Mouse (Mus musculus): ENCODE results near the gene D230025D16Rik.

DNA sequence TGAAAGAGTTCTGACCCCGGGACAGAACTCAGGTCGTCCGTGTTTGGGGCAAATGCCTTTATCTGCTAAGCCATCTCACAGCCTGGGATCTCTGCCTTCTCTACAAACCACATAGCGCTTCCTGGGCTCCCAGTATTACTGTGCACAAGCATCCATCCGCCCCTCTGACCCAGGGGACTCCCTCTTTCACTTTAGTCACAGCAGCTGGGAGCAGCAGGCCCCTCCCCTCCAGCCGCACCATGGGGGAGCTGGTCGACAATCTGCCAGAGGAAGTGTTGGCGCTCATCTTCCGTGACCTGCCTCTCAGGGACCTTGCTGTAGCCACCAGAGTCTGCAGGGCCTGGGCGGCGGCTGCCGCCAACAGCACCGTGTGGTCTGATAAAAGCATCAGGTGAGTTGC, 41.8 kb downstream of the D230025D16Rik start:
- TF ChIP-seq POLR2A (IDR thresholded peaks at IDR 0.05; ENCODE audit: borderline replicate concordance, control insufficient read depth, low read depth, low read length) (no peak), CTCF (IDR thresholded peaks at IDR 0.05; ENCODE audit: control insufficient read depth, insufficient read depth, low read length) (no peak)

Data from bone marrow, adult 2 months (tissue).